Mouse (Mus musculus) right cerebral cortex, adult 2 months (tissue): ENCODE measurements at regions not wholly inside any gene's neighbourhood (a gene's known extent, or its start where the extent isn't known, plus 50 kb on each side); places are given as distances from the start of the nearest gene placed in this dataset.

Experiments
- DNase-seq, 2 experiments: peaks; one replicate each; pipeline ENCODE4 v3.0.0; 2021 to 2022; ENCODE audit warnings: low spot score in 2 of 2

DNA sequence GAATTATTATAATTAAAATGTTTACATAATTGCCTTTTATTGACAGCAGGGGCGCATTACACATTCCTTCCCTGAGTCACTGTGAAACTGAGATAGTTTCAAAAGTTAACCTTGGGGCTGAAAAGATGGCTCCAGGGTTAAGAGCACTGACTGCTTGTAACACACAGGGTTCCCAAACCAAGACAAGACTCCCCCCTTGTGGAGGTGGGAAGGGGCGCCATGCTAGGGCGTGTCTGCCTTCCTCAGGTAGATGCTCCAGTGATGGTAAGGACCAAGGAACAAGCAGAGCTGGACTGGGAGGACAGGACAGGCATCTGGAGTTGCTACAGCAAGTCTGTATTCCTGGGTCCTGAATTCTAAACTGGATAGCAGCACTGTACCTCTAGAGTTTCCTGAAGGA is 351.9 kb downstream of the Tbc1d22a start:
- no peak for DNase-seq

DNA sequence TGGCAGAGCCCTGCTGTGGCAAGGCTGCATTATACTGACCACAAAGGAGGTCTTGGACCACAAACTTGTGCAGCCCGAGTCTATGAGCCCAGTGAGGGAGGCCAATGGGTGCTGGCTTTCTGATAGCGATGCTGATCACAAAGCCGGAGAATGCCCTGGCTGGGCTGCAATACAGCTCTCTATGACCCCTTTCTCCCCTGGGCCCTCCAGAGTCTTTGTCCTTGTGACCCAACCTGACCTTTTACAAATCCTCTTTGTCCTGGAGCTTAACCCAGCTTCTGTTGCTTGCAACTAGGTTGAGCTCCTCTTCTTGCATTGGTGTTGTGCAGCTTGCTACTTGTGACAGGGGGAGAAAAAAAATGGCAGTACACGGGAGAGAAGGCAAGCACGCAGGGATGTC is 360.1 kb downstream of the Tbc1d22a start:
- no peak for DNase-seq

DNA sequence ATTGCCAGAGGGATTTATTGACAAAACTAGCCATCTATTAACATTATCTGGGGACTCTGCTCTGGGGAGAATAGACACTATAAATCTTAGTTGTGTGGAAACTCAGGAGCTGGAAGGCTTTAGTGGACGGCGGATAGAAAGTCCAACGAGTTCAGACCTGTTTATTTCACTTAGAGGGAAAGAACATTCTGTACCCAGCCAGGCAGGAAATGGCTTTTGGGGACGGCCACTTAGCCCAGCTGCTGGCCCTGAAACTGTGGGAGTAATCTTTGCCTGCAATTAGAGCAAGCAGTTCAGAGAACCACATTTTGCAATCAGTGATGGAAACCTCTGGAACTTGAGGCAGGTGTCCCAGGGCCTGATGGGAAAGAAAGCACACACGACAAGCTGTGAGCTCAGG is 362.4 kb downstream of the Tbc1d22a start:
- no peak for DNase-seq

DNA sequence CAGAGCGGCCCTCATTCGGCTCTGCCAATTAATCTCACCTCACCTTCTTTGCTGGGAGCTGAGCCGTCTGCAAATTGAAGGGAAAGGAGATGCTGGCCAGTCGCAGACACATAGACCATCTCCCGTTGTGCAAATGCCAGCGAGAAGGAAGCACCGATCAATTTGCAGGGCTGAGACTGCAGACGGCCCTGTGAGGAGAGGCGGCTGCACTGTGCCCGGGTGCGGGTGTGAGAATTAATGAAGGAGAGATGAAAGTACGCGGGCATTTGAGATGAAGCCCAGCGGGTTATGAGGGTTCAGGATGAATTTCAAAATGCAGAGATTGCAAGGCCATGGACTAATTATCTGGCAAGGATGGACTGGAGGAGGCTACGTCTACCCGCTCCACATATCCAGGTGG is 364.4 kb downstream of the Tbc1d22a start:
- DNase-seq: no peak

DNA sequence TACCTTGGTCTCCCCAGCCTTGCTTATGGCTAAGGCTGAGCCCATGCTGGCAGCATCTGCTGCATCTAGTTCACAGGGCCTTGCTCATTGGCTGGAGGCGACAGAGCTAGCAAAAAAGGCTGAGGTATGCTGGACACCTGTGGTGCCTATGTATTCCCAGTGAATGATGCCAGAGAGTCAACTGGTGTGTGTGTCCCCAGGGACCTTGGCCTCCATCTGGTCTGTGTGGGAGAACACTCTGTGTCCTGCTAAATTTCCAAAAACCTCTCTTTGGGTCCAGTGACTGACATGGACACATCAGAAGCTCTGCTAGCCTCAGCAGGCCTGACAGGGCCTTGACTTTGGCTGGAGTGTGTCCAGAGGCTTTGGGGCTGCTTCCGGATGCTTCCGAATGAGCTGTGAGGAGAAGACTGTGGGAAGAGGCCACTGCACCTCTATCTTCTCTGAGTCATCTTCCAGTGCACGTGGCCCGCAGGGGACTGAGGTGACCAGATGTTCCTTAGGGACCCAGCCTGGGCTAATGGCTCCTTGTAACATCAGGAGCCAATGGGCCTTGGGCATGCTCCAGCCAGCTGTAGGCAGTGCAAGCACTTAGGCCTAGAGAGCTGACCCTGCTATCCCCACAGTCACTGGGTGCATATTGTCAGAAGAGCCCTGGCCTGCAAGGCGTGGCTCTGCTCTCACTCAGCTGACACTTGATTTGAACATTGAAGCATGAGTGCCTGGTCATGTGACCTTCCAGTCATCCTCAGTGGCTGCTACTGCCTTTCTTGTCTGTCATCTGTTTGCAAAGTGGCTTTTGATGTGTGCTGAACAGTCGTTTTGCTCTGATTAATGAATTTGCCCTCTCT is 368.2 kb downstream of the Tbc1d22a start:
- no peak for DNase-seq

DNA sequence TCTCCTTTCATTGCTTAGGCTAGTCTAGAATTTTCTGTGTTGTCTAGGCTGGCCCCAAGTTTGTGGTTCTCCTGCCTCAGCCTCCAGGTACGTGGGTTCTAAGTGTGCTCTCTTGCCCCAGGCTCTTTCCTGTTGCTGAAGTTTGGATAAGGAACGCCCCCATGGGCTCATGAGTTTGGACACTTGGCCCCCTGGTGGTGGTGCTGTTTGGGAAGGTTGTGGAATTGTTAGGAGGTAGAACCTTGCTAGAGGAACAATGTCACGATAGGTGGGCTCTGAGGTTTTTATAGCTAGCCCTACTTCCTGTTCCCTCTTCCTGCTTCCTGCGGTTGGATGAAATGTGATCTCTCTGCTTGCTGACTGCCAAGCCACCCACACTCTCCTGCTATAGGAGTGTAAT is 371.5 kb downstream of the Tbc1d22a start:
- DNase-seq: no peak

DNA sequence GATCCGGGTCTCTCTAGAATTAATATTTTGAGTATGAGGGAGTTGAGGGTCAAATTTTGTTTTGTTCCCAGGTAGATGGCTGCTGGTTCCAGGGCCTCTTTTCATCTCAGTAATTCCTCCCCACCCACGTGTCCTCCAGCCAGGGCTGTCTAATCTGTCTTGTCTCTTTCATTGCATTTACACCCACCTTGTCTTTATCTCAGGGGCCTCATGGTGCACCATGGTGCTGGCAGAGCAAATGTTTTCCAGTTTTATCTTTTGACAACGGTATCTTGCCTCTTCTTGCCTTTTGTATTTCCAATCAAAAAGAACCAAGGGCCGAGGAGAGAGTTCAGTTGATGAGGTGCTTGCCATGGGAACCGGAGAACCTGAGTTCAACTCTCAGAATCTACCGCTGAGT is 372.9 kb downstream of the Tbc1d22a start:
- no peak for DNase-seq

DNA sequence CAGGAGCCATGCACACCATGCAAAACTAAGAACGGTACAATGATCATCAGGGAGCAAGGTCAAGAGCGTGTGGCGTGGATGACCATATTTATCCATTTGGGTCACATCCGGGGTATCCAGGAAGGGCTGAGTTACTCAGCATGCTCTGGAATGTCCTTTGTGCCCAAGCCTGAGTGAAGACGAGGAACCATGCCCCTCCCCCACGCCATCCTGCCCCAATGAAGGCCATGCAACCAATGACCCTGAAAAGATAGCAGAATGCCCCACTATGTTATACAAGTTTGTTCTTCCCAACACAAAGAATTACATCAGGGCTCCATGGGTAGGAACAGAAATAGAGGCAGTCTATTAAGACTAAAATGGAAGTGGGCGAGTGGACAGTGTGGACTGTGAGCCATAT is 375.8 kb downstream of the Tbc1d22a start:
- DNase-seq: no peak

DNA sequence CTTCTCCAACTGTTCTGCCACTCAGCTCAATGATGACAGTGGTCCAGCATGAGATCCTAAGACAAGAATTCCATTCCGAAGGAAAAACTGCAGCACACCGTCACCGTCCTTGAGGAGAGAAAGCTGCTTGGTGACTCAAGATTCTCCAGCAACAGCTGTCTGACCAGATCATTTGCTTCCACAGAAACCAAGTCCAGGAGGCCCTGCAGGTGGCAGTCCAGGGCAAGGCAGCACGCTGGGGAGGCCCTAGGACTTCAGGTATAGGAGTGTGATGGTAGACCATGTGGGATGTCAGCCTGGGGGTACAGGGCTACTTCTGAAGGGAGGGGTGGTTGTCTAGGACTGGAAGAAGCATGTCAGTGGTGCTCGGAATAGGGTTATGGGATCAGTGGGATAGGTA is 376.6 kb downstream of the Tbc1d22a start:
- peak in 1 of 2 experiments; percentile 17 for DNase-seq

DNA sequence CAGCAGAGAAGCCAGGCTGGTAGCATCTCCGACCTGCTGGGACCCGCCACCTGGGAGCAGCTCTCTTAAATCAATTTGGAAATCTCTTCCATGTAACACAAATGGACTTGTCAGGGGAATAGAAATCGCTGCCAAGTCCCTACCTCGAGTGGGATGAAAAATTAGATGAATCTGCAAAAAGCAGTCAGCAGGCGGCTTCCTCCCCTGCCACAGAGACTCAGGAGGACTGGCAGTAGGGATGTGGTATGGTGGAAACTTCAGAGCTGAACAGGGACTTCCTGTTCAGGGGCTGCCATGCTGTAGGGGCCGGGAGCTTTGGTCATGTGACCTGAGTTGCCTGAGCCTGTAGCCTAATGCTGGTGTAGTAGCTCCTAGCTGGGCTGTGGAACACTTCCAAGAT is 379.1 kb downstream of the Tbc1d22a start:
- peak; percentile 67 to 69 for DNase-seq

DNA sequence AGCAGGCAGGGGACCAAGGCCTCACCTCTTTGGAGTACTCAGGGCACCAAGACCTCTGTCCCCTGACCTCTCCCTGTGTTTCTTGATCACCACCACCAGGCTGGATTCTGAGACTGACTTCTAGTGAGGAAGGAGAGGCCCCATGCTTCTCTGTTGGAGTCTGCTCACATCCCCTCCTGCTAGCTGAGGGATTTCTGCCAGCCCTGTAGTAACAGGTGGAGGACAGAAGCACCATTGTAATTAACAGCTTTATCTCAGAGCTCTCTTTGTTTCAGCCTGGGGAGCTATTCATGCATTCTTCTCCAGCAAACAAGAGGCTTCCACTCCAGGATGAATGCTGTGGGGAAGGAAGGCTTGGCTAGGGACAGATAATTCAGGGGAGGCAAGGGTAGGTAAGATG is 392.2 kb downstream of the Tbc1d22a start:
- DNase-seq: no peak

DNA sequence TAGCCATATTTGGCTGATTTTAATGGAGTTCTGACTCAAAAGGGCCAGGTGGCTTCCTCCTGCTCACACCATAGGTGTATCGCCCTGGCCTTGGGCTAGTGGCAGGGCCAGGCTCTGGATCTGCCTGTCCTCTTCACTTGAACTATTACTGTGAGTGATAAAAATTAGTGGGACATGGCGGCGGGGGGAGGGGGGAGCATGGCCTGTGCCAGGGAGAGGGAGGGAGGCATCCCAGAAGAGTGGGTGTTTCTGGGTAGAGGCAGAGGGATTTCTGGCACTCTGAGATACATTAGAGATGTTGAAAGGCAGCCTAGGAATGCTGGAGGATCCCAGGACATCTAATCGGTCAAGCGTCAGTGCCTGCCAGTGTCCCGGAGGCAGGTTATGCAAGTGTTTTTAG is 395.4 kb downstream of the Tbc1d22a start:
- no peak for DNase-seq

DNA sequence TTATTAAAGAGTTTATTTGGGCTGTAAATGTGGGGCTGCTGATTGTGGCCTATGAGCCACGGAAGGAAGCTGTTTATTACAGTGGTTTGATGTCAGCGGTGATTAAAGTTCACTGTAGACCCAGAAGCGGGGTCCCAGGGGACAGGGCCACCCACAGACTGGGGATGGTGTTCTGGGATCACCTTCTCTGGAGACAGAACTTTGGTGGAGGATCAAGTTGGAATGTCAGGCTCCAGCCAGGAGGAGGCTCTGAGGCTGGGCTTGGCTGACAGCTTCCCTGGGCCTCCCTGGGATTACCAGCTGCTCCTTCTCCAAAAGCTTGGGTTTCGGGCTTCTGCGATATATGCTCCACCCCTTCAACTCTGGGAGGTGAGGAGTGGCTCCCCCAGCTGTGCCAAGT is 417.1 kb downstream of the Tbc1d22a start:
- no peak for DNase-seq

DNA sequence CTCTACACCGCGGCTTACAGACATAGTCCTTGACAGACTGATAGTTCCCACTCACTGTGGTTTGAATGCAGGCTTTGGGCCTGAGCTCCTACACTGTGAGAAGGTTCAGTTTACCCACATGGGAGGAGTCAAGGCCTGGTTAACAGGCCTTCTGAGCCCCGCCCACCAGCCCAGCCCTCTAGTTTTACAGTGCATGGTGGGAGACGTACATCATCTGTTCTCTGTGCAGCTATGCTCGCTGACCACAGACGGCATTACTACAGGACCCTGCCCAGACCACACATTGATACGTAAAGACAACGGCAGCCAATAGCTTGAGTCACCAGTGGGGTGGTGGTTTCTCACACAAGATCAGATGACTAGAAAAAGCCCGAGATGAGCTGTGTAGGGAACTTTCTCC is 431.0 kb downstream of the Tbc1d22a start:
- no peak for DNase-seq

DNA sequence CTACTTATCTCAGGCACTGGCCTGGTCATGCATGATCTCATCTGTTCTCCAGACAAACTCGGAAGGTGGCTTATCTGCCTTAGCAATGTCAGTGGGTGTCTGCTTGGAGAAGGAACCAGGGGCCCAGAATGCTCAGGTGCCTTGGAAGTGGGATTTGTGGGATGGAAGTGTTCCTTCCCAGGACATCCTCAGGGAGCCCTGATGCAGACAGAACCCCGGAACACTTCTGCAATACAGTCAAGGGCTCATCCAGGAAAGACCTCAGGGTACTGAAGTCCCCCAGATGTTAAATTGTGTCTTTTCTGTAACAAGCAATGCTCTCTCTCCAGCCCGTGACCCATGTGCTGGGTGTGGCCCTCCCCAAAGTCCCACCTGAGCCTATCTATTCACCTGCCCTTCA is 433.9 kb downstream of the Tbc1d22a start:
- no peak for DNase-seq

DNA sequence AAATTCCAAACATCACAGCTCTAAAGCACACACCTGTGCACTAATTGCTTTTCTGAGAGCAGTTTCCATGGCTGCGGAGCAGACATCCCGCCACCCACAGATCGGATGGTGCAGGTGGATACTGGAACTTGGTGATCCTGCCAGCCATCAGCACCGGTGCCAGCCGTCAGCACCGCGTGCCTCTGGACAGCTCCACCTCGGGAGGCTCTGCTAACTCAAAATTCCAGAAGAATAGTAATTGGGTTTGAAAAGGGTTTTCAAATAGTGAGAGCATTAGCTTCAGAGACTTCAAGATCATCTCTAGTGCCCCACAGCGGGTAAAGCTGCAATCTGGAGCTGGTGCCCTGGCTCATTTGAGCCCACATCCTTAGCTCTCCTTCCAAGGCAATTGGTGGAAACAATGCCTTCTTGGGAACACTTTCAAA is 458.8 kb downstream of the Tbc1d22a start:
- peak; percentile 33 to 52 for DNase-seq

DNA sequence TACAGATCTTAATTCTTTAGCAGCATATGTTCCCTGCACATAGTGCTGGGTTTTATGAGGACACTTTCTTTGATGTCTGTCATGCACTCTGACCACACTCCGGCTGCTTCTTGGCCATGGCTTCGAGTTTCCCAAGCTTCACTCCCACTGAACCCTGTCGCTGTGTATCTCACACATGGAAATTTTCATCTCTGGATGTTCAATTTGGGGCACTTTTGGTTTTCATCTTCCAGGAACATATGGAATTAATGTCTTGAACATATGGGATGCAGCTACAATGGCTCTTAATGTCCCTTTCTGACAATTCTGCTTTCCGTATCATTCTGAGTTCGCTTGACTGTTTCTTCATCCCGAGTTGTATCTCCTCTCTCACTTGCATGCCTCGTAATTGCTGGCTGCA is 462.8 kb downstream of the Tbc1d22a start:
- no peak for DNase-seq

DNA sequence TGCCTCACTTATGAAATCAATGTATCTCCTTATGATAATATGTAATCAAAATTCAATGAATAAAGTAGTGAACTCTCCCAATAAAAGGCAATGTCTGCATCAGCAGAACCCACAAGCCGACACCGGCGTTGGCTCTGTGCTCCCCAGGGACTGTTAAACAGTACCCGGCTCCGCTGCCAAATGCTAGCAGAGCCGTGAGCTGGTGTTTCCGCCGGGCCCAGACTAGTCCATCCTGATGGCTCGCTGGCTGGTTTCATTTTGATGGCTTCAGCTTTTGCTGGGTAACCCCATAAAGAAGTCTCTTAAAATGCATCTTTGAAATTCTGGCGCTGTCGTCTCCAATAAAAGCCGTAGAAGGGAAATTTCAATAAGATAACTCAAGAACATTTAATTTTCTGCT is 468.8 kb downstream of the Tbc1d22a start:
- DNase-seq: no peak

DNA sequence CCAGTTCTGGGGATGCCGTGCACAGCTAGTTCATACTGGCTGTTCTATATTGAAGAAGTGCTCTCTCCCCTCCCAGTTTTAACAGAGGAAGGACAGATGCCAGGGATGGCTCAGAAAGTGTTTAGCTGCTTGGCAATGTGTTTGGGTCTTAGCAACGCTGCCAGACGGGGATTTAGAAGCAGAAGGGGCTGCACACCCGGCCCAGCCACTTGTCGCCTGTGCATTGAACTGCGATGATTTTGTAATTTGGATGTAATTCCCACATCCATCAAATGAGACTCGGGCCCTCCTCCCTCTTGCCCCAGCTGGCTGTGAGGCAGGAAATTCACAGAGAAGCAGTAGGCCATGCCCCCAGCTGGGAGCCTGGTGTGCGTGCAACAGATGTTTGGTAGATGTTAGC is 475.4 kb downstream of the Tbc1d22a start:
- DNase-seq: no peak

DNA sequence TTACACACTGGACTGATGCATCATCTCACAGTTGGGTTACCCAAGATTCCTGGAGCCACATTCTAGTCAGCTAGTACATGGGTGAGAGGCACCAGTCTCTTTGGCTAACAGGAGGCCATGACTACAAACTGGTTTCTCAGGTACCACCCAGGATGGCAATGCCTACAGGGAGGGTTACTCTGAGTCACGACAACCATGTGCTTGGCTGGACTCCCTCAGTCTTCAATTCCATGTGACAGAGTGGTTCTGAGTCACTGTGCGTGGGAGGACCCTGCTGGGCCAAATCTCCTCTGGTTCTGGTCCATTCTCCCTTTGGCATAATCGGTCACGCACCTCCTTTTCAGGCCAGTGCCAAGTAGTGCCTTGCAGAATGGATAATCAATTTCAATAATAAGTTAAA is 482.5 kb downstream of the Tbc1d22a start:
- peak; percentile 46 to 60 for DNase-seq

DNA sequence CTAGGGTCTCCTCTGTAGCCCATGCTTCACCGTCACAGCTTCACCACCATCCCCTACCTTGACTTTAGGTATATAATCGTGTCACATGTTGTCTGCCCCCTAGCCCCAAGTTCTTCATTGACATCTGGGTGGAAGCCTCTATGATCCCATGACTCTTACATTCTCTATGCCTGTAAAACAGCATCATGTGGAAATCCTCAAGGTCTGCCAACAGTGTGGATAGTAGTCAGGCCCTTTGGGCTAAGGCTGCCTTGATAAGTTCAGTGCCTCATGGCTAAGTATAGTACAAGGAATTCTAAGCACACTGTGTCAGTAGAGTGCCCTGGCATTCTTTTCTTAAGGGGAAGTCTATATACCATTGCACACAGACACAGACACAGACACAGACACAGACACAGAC is 496.2 kb downstream of the Tbc1d22a start:
- DNase-seq: no peak

DNA sequence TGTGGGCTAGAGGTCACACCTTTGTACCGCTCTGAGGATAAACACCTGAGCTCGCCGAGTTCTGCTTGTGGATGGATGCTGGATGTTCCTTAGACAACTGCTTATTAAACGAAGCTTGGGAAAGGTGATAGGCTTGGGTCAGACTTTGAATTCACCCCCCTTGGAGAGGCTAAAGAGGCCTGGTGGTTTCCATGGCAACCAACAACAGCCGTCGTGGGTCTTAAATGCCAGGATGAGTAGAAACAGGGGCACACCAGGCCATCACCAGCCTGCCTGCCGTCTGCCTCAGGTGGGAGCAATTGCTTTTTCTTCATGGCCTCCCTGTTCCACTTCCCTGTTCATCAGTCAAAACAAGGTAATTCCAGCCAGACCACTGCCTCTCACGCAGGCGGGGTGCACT is 504.1 kb downstream of the Tbc1d22a start:
- DNase-seq: no peak

DNA sequence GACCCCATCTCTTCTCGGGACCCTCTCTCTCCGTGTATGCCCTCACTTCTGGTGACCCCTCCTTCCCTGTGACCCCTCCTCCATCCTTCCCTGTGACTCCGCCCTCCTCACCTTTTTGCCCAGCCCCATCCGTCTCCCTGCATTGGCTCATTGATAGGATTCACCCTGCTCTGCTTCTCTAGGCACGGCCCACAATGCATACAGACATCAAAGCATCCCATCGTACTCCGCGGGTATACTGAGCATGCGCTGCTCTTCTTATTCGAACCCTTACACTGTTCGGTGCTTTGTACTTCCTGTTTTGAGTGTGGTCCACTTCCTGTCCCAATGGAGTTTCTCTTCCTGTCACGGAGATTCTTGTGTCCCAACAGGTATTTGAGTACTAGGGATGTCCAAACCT is 504.8 kb downstream of the Tbc1d22a start:
- no peak for DNase-seq

DNA sequence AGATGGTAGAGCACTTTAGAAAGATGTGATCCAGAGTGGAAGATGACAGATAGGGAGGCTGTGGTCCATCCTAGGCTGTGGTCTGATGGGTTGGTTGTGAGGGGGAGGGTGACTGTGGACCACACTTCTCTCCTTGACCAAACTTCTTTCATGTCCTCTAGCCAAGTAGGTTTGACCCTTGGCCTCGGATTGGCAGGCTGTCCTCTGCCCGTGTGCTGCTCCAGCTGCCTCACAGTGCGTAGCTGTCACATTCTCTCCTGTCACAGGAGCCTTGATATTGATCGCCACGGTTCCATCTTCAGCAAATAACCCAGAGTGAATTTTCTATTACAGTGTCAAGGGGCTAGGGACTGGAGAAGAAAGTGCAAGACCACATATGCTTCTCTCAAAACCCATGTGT is 506.9 kb downstream of the Tbc1d22a start:
- no peak for DNase-seq
